Mouse (Mus musculus) E14TG2a.4 (cell line): ENCODE results near the gene Slc2a3.

Experiments used
- H3K27me3 ChIP-seq: 2 replicates; pipeline ENCODE4 v1.6.1; 2014; ENCODE audit warnings: low read length, control low read depth; ENCODE audit not compliant: insufficient read depth
- H3K36me3 ChIP-seq: 2 replicates; pipeline ENCODE4 v1.6.1; 2014; ENCODE audit warnings: low read length, control low read depth; ENCODE audit not compliant: insufficient read depth
- H3K4me1 ChIP-seq: replicated peaks from 2 replicates; pipeline ENCODE4 v1.6.1; 2014; ENCODE audit warnings: low read depth, low read length, control low read depth
- H3K4me3 ChIP-seq: replicated peaks from 2 replicates; pipeline ENCODE4 v1.5.1; 2014; ENCODE audit warnings: mild to moderate bottlenecking, low read length
- H3K9me3 ChIP-seq: 2 replicates; pipeline ENCODE4 v1.6.1; 2014; ENCODE audit warnings: low read length, control low read depth
- CTCF ChIP-seq: conservative IDR thresholded peaks from 2 replicates; pipeline ENCODE4 v1.5.1; 2014; ENCODE audit warnings: low read length
- NANOG ChIP-seq: IDR thresholded peaks from 2 replicates; pipeline ENCODE4 v1.6.1; 2014; ENCODE audit warnings: borderline replicate concordance, low read length, mixed read lengths
- POU5F1 ChIP-seq: IDR thresholded peaks from 2 replicates; pipeline ENCODE4 v1.6.1; 2014; ENCODE audit warnings: low read length, borderline replicate concordance

Slc2a3 gene

GRCm38 (mm10) chr6:122762952-122763700 is 38.3 kb downstream of the Slc2a3 start:
- Histone ChIP-seq H3K4me1 (peaks cover 77% of the 10 kb centered on the region), H3K36me3 (no peaks in the 10 kb centered on the region), H3K27me3 (no peaks in the 10 kb centered on the region), H3K9me3 (no peaks in the 10 kb centered on the region), H3K4me3 (peak overlapping the region; percentile 78)
- TF ChIP-seq CTCF, result no peak
- no peak for TF ChIP-seq NANOG
- no peak for TF ChIP-seq POU5F1

- Histone ChIP-seq H3K4me1 (peaks cover 77% of the 10 kb centered on the region), H3K27me3 (no peaks in the 10 kb centered on the region), H3K9me3 (no peaks in the 10 kb centered on the region), H3K36me3 (no peaks in the 10 kb centered on the region), H3K4me3 (peak overlapping the region; percentile 78)
- no peak for TF ChIP-seq CTCF
- no peak for TF ChIP-seq POU5F1
- TF ChIP-seq NANOG, result peak; percentile 52; the same call in 1 of the 2 replicates
Observed at GRCm38 (mm10) chr6:122762480-122762879, 39.0 kb downstream of the Slc2a3 start.

- Histone ChIP-seq H3K9me3 (no peaks in the 10 kb centered on the region), H3K4me3 (peak overlapping the region; percentile 78), H3K4me1 (peaks cover 71% of the 10 kb centered on the region), H3K27me3 (no peaks in the 10 kb centered on the region), H3K36me3 (no peaks in the 10 kb centered on the region)
- no peak; the same call in 1 of the 2 replicates for TF ChIP-seq NANOG
- no peak for TF ChIP-seq POU5F1
- no peak for TF ChIP-seq CTCF
Observed at GRCm38 (mm10) chr6:122761901-122762300, 39.5 kb downstream of the Slc2a3 start.

- no peaks in the 10 kb centered on the region for H3K27me3 ChIP-seq
- no peaks in the 10 kb centered on the region for H3K36me3 ChIP-seq
- peaks cover 66% of the 10 kb centered on the region for H3K4me1 ChIP-seq
- no peaks in the 10 kb centered on the region for H3K9me3 ChIP-seq
- TF ChIP-seq POU5F1 (no peak), NANOG (no peak), CTCF (no peak)
- peak overlapping the region; percentile 78 for H3K4me3 ChIP-seq
Observed at GRCm38 (mm10) chr6:122761011-122761599, 40.3 kb downstream of the Slc2a3 start.

DNA sequence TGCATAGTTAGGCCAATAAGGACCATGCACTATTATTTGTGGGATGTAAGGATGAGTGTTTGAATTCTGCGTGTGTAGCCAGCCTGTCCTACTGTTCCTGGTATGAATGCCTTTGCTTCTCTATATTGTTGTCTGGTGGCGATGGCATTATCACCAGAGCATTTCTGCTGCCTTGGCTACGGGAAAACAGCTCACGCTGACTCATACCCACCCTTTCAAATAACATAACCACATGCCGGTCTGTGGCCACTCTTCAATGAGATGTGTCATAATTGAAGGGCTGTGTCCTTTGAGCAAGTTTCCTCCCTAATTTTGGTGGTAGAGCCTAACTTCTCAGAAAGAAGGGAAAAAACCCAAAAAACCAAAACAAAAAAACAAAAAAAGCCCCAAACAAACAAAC is 42.7 kb downstream of the Slc2a3 start:
- no peak overlapping the region for H3K4me3 ChIP-seq
- H3K27me3 ChIP-seq, result no peaks in the 10 kb centered on the region

GRCm38 (mm10) chr6:122755913-122756312 is 45.5 kb downstream of the Slc2a3 start:
- TF ChIP-seq CTCF (no peak), POU5F1 (no peak), NANOG (no peak)
- H3K27me3 ChIP-seq, result no peaks in the 10 kb centered on the region
- no peaks in the 10 kb centered on the region for H3K9me3 ChIP-seq
- H3K4me3 ChIP-seq, result no peak overlapping the region
- H3K36me3 ChIP-seq, result no peaks in the 10 kb centered on the region
- H3K4me1 ChIP-seq, result peaks cover 43% of the 10 kb centered on the region

More for the DNA sequence above, 42.7 kb downstream of the Slc2a3 start:
- H3K4me1 ChIP-seq, result peaks cover 57% of the 10 kb centered on the region
- H3K9me3 ChIP-seq, result no peaks in the 10 kb centered on the region
- TF ChIP-seq CTCF, result no peak
- no peak for TF ChIP-seq POU5F1
- no peak for TF ChIP-seq NANOG
- H3K36me3 ChIP-seq, result no peaks in the 10 kb centered on the region

- H3K9me3 ChIP-seq, result no peaks in the 10 kb centered on the region
- TF ChIP-seq POU5F1, result no peak
- no peak for TF ChIP-seq NANOG
- TF ChIP-seq CTCF, result no peak
- no peaks in the 10 kb centered on the region for H3K36me3 ChIP-seq
- H3K4me1 ChIP-seq, result peaks cover 29% of the 10 kb centered on the region
- H3K4me3 ChIP-seq, result no peak overlapping the region
- no peaks in the 10 kb centered on the region for H3K27me3 ChIP-seq
Observed at GRCm38 (mm10) chr6:122750579-122750978, 50.9 kb downstream of the Slc2a3 start.

DNA sequence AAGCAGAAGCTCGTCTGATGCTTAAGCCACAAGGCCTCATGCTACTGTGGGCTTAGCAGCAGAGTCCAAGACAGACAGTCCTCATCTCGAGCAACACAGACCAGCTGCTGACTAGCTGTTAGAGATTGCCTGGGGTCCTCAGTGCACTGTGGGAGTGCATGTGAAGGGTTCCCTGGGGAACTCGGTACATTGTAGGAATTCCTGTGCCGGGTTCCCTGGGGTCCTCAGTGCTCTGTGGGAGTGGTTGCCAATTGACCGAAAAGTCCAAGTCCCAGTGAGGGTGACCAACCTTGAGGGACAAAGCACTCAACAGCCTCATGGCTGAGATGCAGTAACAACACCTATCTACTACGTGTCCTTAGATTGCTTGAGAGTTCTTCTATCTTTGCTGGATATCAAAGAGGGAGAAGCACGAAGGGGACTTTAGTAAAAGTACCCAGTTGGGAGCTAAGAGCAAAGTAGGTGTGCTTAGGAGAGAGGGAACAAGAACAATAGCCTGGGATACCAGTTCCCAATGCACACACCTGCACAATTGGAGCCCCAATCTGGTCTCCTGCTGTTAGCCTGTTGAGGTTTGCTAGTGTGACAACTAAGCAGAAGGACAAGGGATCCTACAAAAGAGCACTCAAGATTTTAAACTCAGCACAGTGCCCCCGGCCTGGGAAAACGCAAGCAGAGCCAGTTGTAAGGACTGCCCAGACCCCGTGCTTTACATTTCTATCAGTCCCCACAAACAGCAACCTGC is 56.8 kb downstream of the Slc2a3 start:
- Histone ChIP-seq H3K4me3 (peak overlapping the region; percentile 99), H3K9me3 (no peaks in the 10 kb centered on the region), H3K36me3 (peaks cover 19% of the 10 kb centered on the region), H3K27me3 (no peaks in the 10 kb centered on the region), H3K4me1 (peaks cover 46% of the 10 kb centered on the region)
- TF ChIP-seq CTCF (no peak), POU5F1 (no peak), NANOG (no peak; the same call in 1 of the 2 replicates)

DNA sequence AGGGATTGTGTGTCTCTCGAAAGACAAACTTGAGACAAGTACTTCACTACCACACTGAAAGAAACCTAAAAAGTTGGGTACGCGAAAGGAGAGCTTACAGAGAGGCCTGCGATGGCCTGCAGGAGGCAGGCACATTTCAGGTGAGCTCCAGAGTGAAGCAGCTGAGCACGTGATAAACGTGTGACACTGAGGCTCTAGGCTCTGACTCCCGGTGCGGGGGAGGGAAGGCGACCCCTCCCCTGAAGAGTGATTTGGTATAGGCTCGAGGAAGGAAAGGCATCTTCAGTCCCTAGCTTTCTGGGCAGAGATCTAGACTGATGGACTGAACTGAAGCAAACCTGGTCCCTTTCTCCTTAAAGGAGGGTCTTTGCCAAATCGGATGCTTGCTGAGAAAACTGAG is 58.1 kb downstream of the Slc2a3 start:
- Histone ChIP-seq H3K36me3 (peaks cover 33% of the 10 kb centered on the region), H3K9me3 (no peaks in the 10 kb centered on the region), H3K27me3 (no peaks in the 10 kb centered on the region), H3K4me1 (peaks cover 57% of the 10 kb centered on the region), H3K4me3 (peak overlapping the region; percentile 99)
- TF ChIP-seq POU5F1 (no peak), CTCF (peak; percentile 19; the same call in 1 of the 2 replicates), NANOG (no peak)
